Mouse (Mus musculus): ENCODE results near the gene Arl4c.

GRCm38 (mm10) chr1:88729496-88729895, 27.5 kb upstream of the Arl4c start:
- no peak for TF ChIP-seq CTCF (IDR thresholded peaks at IDR 0.05; ENCODE audit: borderline replicate concordance, control insufficient read depth, extremely low read depth, insufficient read depth, low read length, poor library complexity)
- TF ChIP-seq POLR2A (IDR thresholded peaks at IDR 0.05; ENCODE audit: control insufficient read depth, extremely low read depth, insufficient read depth, low read length, poor library complexity): no peak

Data from thymus, adult 2 months (tissue).